26 mouse cellular contexts compared by ENCODE assay signal in genomic region chr12:17792756-17793155, GRCm38 (mm10).
"Had no signal": no experiment of that assay in that cellular context is flagged by ENCODE, and none has a peak within 500 bp of the region (broad histone marks: within the 10 kb centered on the region; RNA-seq: fewer than 3 reads in every experiment).

No protein-coding gene starts in this region.

- DNase-seq: cerebellum, adult 2 months; cerebellum, adult 8-10 months; cerebellum, adult 9-10 months; cerebellum, adult 9-11 months; cerebellum, postnatal 10 days; cerebellum, postnatal 14 days; cerebellum, postnatal 25 days; cerebellum, postnatal 36 days; embryo, embryonic 11 days; forebrain, postnatal 0 days; gastrocnemius, adult 2 months; gastrocnemius, postnatal 10 days; gastrocnemius, postnatal 14 days; gastrocnemius, postnatal 25 days; gastrocnemius, postnatal 36 days; heart, adult 18-20 months; heart, adult 2 months had no signal

- H3K27ac ChIP-seq: embryonic facial prominence, embryonic 10.5 days; embryonic facial prominence, embryonic 12.5 days; embryonic facial prominence, embryonic 13.5 days; embryonic facial prominence, embryonic 15.5 days; forebrain, embryonic 10.5 days; forebrain, embryonic 12.5 days; forebrain, embryonic 13.5 days; forebrain, embryonic 15.5 days; gastrocnemius, adult 2 months; heart, adult 2 months had no signal

- H3K36me3 ChIP-seq: embryonic facial prominence, embryonic 12.5 days; embryonic facial prominence, embryonic 15.5 days; forebrain, embryonic 15.5 days had no signal

- H3K27me3 ChIP-seq: embryonic facial prominence, embryonic 12.5 days; embryonic facial prominence, embryonic 13.5 days; embryonic facial prominence, embryonic 15.5 days; forebrain, embryonic 12.5 days; forebrain, embryonic 13.5 days; forebrain, embryonic 15.5 days had no signal

- H3K4me1 ChIP-seq: embryonic facial prominence, embryonic 10.5 days; embryonic facial prominence, embryonic 12.5 days; embryonic facial prominence, embryonic 13.5 days; embryonic facial prominence, embryonic 15.5 days; forebrain, embryonic 10.5 days; forebrain, embryonic 12.5 days; forebrain, embryonic 13.5 days; forebrain, embryonic 15.5 days had no signal

- H3K4me3 ChIP-seq: embryonic facial prominence, embryonic 10.5 days; embryonic facial prominence, embryonic 12.5 days; embryonic facial prominence, embryonic 13.5 days; embryonic facial prominence, embryonic 15.5 days; erythroblast, embryonic 14.5 days; forebrain, embryonic 10.5 days; forebrain, embryonic 12.5 days; forebrain, embryonic 13.5 days; forebrain, embryonic 15.5 days; gastrocnemius, adult 2 months; heart, adult 2 months had no signal

- H3K9me3 ChIP-seq: embryonic facial prominence, embryonic 10.5 days; embryonic facial prominence, embryonic 12.5 days; embryonic facial prominence, embryonic 13.5 days; embryonic facial prominence, embryonic 15.5 days; forebrain, embryonic 10.5 days; forebrain, embryonic 12.5 days; forebrain, embryonic 13.5 days; forebrain, embryonic 15.5 days had no signal
